Mouse (Mus musculus): ENCODE data around the gene Dnpep. TPM values are rescaled to one million over a fixed set of nuclear protein-coding genes. Genes with fewer than 3 reads are reported as not detected.

The Dnpep gene
- total and polyA plus RNA-seq, 2 experiments from 2014 or later, result 131 to 175 TPM

- Histone ChIP-seq H3K4me2 (ENCODE audit: low read depth, low read length) (no peak overlapping the region), H3K27me3 (ENCODE audit: insufficient read depth, low read length) (peaks cover 4% of the 10 kb centered on the region), H3K9me3 (ENCODE audit: low read length) (no peaks in the 10 kb centered on the region), H3K4me1 (ENCODE audit: insufficient read depth, low read length) (no peaks in the 10 kb centered on the region), H3K4me3 (ENCODE audit: low read length) (no peak overlapping the region), H3K27ac (no peak overlapping the region), H3K9ac (replicated peaks; ENCODE audit: low read length) (no peak overlapping the region), H3K36me3 (ENCODE audit: insufficient read depth, low read length) (no peaks in the 10 kb centered on the region)
- ATAC-seq (no peak), DNase-seq (ENCODE audit: low spot score) (no peak)
- TF ChIP-seq CTCF (IDR thresholded peaks at IDR 0.05; ENCODE audit: low read depth), result no peak
Observed at GRCm38 (mm10) chr1:75261278-75261677, 56.5 kb downstream of the Dnpep start.

Other genes starting within 250 kb of the Dnpep start
- 4.4 and 7.8 TPM in 2 replicates for gene Nhej1, start 192.8 kb downstream of the Dnpep start, total RNA-seq (2014; rRNA removed)
- gene Nhej1, start 192.8 kb downstream of the Dnpep start, polyA plus RNA-seq (2015; fragmentation: Nextera tagmentation; extraction: Ambion mirVana), result 5.2 and 5.8 TPM in 2 replicates
- not detected in 2 replicates for gene Slc23a3, start 184.1 kb downstream of the Dnpep start, total RNA-seq (2014; rRNA removed)
- gene Slc23a3, start 184.1 kb downstream of the Dnpep start, polyA plus RNA-seq (2015; fragmentation: Nextera tagmentation; extraction: Ambion mirVana), result not detected in 2 replicates
- gene Cnppd1, start 175.3 kb downstream of the Dnpep start, total RNA-seq (2014; rRNA removed), result 50.0 and 52.4 TPM in 2 replicates
- 44.8 and 46.3 TPM in 2 replicates for gene Cnppd1, start 175.3 kb downstream of the Dnpep start, polyA plus RNA-seq (2015; fragmentation: Nextera tagmentation; extraction: Ambion mirVana)
- 240 and 274 TPM in 2 replicates for gene Retreg2, start 175.2 kb downstream of the Dnpep start, total RNA-seq (2014; rRNA removed)
- 124 and 137 TPM in 2 replicates for gene Retreg2, start 175.2 kb downstream of the Dnpep start, polyA plus RNA-seq (2015; fragmentation: Nextera tagmentation; extraction: Ambion mirVana)
- gene Zfand2b, start 149.3 kb downstream of the Dnpep start, total RNA-seq (2014; rRNA removed), result 35.9 and 49.5 TPM in 2 replicates
- 45.0 and 47.3 TPM in 2 replicates for gene Zfand2b, start 149.3 kb downstream of the Dnpep start, polyA plus RNA-seq (2015; fragmentation: Nextera tagmentation; extraction: Ambion mirVana)
- 51.5 and 52.0 TPM in 2 replicates for gene Abcb6, start 137.6 kb downstream of the Dnpep start, total RNA-seq (2014; rRNA removed)
- 40.4 and 45.9 TPM in 2 replicates for gene Abcb6, start 137.6 kb downstream of the Dnpep start, polyA plus RNA-seq (2015; fragmentation: Nextera tagmentation; extraction: Ambion mirVana)
- 17.9 and 30.2 TPM in 2 replicates for gene Ankzf1, start 125.8 kb downstream of the Dnpep start, total RNA-seq (2014; rRNA removed)
- gene Ankzf1, start 125.8 kb downstream of the Dnpep start, polyA plus RNA-seq (2015; fragmentation: Nextera tagmentation; extraction: Ambion mirVana), result 14.1 and 17.0 TPM in 2 replicates
- gene Atg9a, start 125.8 kb downstream of the Dnpep start, total RNA-seq (2014; rRNA removed), result 132 and 155 TPM in 2 replicates
- 60.3 and 62.8 TPM in 2 replicates for gene Atg9a, start 125.8 kb downstream of the Dnpep start, polyA plus RNA-seq (2015; fragmentation: Nextera tagmentation; extraction: Ambion mirVana)
- gene Glb1l, start 107.2 kb downstream of the Dnpep start, total RNA-seq (2014; rRNA removed), result 14.8 and 15.3 TPM in 2 replicates
- gene Glb1l, start 107.2 kb downstream of the Dnpep start, polyA plus RNA-seq (2015; fragmentation: Nextera tagmentation; extraction: Ambion mirVana), result 15.5 TPM in 2 replicates
- gene Stk16, start 107.2 kb downstream of the Dnpep start, total RNA-seq (2014; rRNA removed), result 84.8 and 105 TPM in 2 replicates
- 103 and 112 TPM in 2 replicates for gene Stk16, start 107.2 kb downstream of the Dnpep start, polyA plus RNA-seq (2015; fragmentation: Nextera tagmentation; extraction: Ambion mirVana)
- 180 and 235 TPM in 2 replicates for gene Tuba4a, start 98.1 kb downstream of the Dnpep start, total RNA-seq (2014; rRNA removed)
- gene Tuba4a, start 98.1 kb downstream of the Dnpep start, polyA plus RNA-seq (2015; fragmentation: Nextera tagmentation; extraction: Ambion mirVana), result 155 and 163 TPM in 2 replicates
- gene A630095N17Rik, start 85.9 kb downstream of the Dnpep start, total RNA-seq (2014; rRNA removed), result not detected in 2 replicates
- 0.29 and 0.31 TPM in 2 replicates for gene A630095N17Rik, start 85.9 kb downstream of the Dnpep start, polyA plus RNA-seq (2015; fragmentation: Nextera tagmentation; extraction: Ambion mirVana)
- 33.3 and 48.0 TPM in 2 replicates for gene Dnajb2, start 81.6 kb downstream of the Dnpep start, total RNA-seq (2014; rRNA removed)
- 62.6 and 64.5 TPM in 2 replicates for gene Dnajb2, start 81.6 kb downstream of the Dnpep start, polyA plus RNA-seq (2015; fragmentation: Nextera tagmentation; extraction: Ambion mirVana)
- gene Ptprn, start 53.5 kb downstream of the Dnpep start, total RNA-seq (2014; rRNA removed), result 120 and 132 TPM in 2 replicates
- 46.0 and 48.3 TPM in 2 replicates for gene Ptprn, start 53.5 kb downstream of the Dnpep start, polyA plus RNA-seq (2015; fragmentation: Nextera tagmentation; extraction: Ambion mirVana)
- 257 and 298 TPM in 2 replicates for gene Resp18, start 39.6 kb downstream of the Dnpep start, total RNA-seq (2014; rRNA removed)
- 394 and 396 TPM in 2 replicates for gene Resp18, start 39.6 kb downstream of the Dnpep start, polyA plus RNA-seq (2015; fragmentation: Nextera tagmentation; extraction: Ambion mirVana)
- gene Des, start 42.3 kb upstream of the Dnpep start, total RNA-seq (2014; rRNA removed), result 2.6 and 6.9 TPM in 2 replicates
- 1.2 and 1.6 TPM in 2 replicates for gene Des, start 42.3 kb upstream of the Dnpep start, polyA plus RNA-seq (2015; fragmentation: Nextera tagmentation; extraction: Ambion mirVana)
- 50.4 and 52.7 TPM in 2 replicates for gene Speg, start 57.3 kb upstream of the Dnpep start, total RNA-seq (2014; rRNA removed)
- gene Speg, start 57.3 kb upstream of the Dnpep start, polyA plus RNA-seq (2015; fragmentation: Nextera tagmentation; extraction: Ambion mirVana), result 19.2 and 19.9 TPM in 2 replicates
- gene Gmppa, start 117.9 kb upstream of the Dnpep start, total RNA-seq (2014; rRNA removed), result 88.0 and 96.8 TPM in 2 replicates
- gene Gmppa, start 117.9 kb upstream of the Dnpep start, polyA plus RNA-seq (2015; fragmentation: Nextera tagmentation; extraction: Ambion mirVana), result 59.9 and 63.1 TPM in 2 replicates
- gene Asic4, start 132.4 kb upstream of the Dnpep start, total RNA-seq (2014; rRNA removed), result 71.4 and 74.1 TPM in 2 replicates
- gene Asic4, start 132.4 kb upstream of the Dnpep start, polyA plus RNA-seq (2015; fragmentation: Nextera tagmentation; extraction: Ambion mirVana), result 17.0 and 21.0 TPM in 2 replicates
- gene Chpf, start 161.3 kb upstream of the Dnpep start, total RNA-seq (2014; rRNA removed), result 155 and 173 TPM in 2 replicates
- gene Chpf, start 161.3 kb upstream of the Dnpep start, polyA plus RNA-seq (2015; fragmentation: Nextera tagmentation; extraction: Ambion mirVana), result 55.3 and 55.8 TPM in 2 replicates
- 52.7 and 69.3 TPM in 2 replicates for gene Tmem198, start 161.5 kb upstream of the Dnpep start, total RNA-seq (2014; rRNA removed)
- gene Tmem198, start 161.5 kb upstream of the Dnpep start, polyA plus RNA-seq (2015; fragmentation: Nextera tagmentation; extraction: Ambion mirVana), result 33.9 and 36.4 TPM in 2 replicates
- 52.4 and 62.4 TPM in 2 replicates for gene Obsl1, start 188.5 kb upstream of the Dnpep start, total RNA-seq (2014; rRNA removed)
- 22.7 and 23.9 TPM in 2 replicates for gene Obsl1, start 188.5 kb upstream of the Dnpep start, polyA plus RNA-seq (2015; fragmentation: Nextera tagmentation; extraction: Ambion mirVana)
- gene Inha, start 189.1 kb upstream of the Dnpep start, total RNA-seq (2014; rRNA removed), result 28.9 and 31.8 TPM in 2 replicates
- 20.3 TPM in 2 replicates for gene Inha, start 189.1 kb upstream of the Dnpep start, polyA plus RNA-seq (2015; fragmentation: Nextera tagmentation; extraction: Ambion mirVana)
- gene Stk11ip, start 203.5 kb upstream of the Dnpep start, total RNA-seq (2014; rRNA removed), result 27.9 and 46.9 TPM in 2 replicates
- 13.5 and 14.0 TPM in 2 replicates for gene Stk11ip, start 203.5 kb upstream of the Dnpep start, polyA plus RNA-seq (2015; fragmentation: Nextera tagmentation; extraction: Ambion mirVana)
- gene Slc4a3, start 228.3 kb upstream of the Dnpep start, total RNA-seq (2014; rRNA removed), result 191 and 194 TPM in 2 replicates
- gene Slc4a3, start 228.3 kb upstream of the Dnpep start, polyA plus RNA-seq (2015; fragmentation: Nextera tagmentation; extraction: Ambion mirVana), result 90.0 and 96.4 TPM in 2 replicates

Data from hindbrain, postnatal 0 days (tissue).